Comparison of ENCODE assay signal across 1 mouse cellular context in the genomic region with DNA sequence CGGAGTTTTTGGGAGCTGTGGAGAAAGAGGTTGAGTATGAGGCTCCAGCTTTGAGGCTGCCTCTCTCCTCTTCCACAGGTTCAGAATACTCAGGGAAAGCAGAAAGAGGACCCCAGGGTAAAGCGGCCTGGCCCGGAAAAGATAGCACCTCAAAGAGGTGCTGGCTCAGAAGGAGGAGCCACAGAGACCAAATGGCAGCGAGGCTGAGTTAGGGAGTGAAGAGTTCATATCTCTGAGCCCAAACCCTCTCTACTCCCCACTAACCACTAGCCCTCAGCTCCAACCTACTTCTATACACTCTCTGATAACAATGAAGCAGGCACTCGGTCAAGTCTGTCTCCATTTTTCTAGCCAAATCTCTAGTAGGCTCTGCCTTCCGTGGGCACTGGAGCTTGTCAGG.
TF ChIP-seq lines count a peak whose summit lies in the region.

No protein-coding gene starts in this region.

TF ChIP-seq in MEL, 35 proteins besides CTCF, POLR2A, EP300 and RAD21 (continued from another document):
- TF ChIP-seq MYC (IDR thresholded peaks at IDR 0.05; ENCODE audit: low read depth, low read length) (peak; percentile 66), MAFK (IDR thresholded peaks at IDR 0.05; ENCODE audit: borderline replicate concordance, low read depth, low read length) (no peak), ELF1 (IDR thresholded peaks at IDR 0.05; ENCODE audit: low read depth, low read length) (peak; percentile 58; the same call in 1 of the 2 replicates), JUND (IDR thresholded peaks at IDR 0.05; ENCODE audit: low read depth, low read length) (0 out of 2 replicates have a peak, but pooled peaks have one; percentile 31), UBTF (IDR thresholded peaks at IDR 0.05; ENCODE audit: borderline replicate concordance, insufficient read depth, low read depth, low read length) (no peak), CHD2 (IDR thresholded peaks at IDR 0.05; ENCODE audit: low read length) (no peak), RCOR1 (IDR thresholded peaks at IDR 0.05; ENCODE audit: low read depth, low read length) (peak; percentile 70), NRF1 (IDR thresholded peaks at IDR 0.05; ENCODE audit: insufficient read depth, low read depth, low read length, poor library complexity, severe bottlenecking) (0 out of 2 replicates have a peak, but pooled peaks have one; percentile 26), HCFC1 (IDR thresholded peaks at IDR 0.05; ENCODE audit: low read depth, low read length) (peak; percentile 28; the same call in 1 of the 2 replicates), ZKSCAN1 (IDR thresholded peaks at IDR 0.05; ENCODE audit: low read depth, low read length) (no peak), MXI1 (IDR thresholded peaks at IDR 0.05; ENCODE audit: low read depth, low read length) (peak; percentile 85), GABPA (IDR thresholded peaks at IDR 0.05; ENCODE audit: low read depth, low read length) (no peak), TAL1 (IDR thresholded peaks at IDR 0.05; ENCODE audit: low read length) (peak; percentile 76), TCF12 (IDR thresholded peaks at IDR 0.05; ENCODE audit: low read depth, low read length) (peak; percentile 81), GATA1 (IDR thresholded peaks at IDR 0.05; ENCODE audit: low read depth, low read length) (peak; percentile 78), ZMIZ1 (IDR thresholded peaks at IDR 0.05; ENCODE audit: low read depth, low read length) (no peak; the same call in 1 of the 2 replicates), BHLHE40 (IDR thresholded peaks at IDR 0.05; ENCODE audit: borderline replicate concordance, low read depth, low read length) (0 out of 2 replicates have a peak, but pooled peaks have one; percentile 53), KAT2A (conservative IDR thresholded peaks at IDR 0.05; ENCODE audit: low read depth, low read length) (peak; percentile 46), MYB (IDR thresholded peaks at IDR 0.05; ENCODE audit: low read depth, low read length) (no peak), SIN3A (IDR thresholded peaks at IDR 0.05; ENCODE audit: low read length) (peak; percentile 33), ZNF384 (IDR thresholded peaks at IDR 0.05; ENCODE audit: low read depth, low read length) (peak; percentile 70), POLR2AphosphoS5 (IDR thresholded peaks at IDR 0.05; ENCODE audit: borderline replicate concordance, low read depth, low read length) (0 out of 2 replicates have a peak, but pooled peaks have one; percentile 26), NELFE (IDR thresholded peaks at IDR 0.05; ENCODE audit: low read depth, low read length) (peak; percentile 55), TBP (IDR thresholded peaks at IDR 0.05; ENCODE audit: low read depth, low read length) (peak; percentile 86), CHD1 (IDR thresholded peaks at IDR 0.05; ENCODE audit: low read depth, low read length) (no peak)
